Mouse (Mus musculus) fibroblast of lung, adult 2 months (primary cell): ENCODE measurements around the gene Ip6k2.

Experiments
- DNase-seq: peaks from one replicate; pipeline ENCODE4 v3.0.0-alpha.2; 2011; ENCODE audit warnings: low read depth

The Ip6k2 gene

GRCm38 (mm10) chr9:108782836-108783547 lies 604 bp upstream of the Ip6k2 start:
- no peak for DNase-seq

DNA sequence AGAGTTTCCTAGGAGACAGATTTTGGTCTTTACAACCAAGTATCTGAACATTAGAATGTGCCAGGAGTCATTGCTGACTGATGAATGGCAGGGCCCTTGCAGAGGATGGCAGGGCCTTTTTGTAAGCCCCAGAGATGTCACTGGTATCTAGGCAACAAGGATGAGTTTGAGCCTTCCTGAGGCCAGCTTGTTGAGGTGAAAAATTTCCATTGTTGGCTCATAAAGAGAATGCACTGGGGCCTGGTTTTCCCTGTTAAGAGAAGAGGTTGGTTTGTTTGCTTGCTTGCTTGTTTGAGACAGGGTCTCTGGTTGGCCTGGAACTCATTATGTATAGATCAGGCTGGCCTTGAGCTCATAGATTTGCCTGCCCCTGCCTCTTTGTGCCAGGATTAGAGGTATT lies 1.8 kb downstream of the Ip6k2 start:
- DNase-seq: no peak

- no peak for DNase-seq
Measured at GRCm38 (mm10) chr9:108786494-108786893, 2.9 kb downstream of the Ip6k2 start.

DNA sequence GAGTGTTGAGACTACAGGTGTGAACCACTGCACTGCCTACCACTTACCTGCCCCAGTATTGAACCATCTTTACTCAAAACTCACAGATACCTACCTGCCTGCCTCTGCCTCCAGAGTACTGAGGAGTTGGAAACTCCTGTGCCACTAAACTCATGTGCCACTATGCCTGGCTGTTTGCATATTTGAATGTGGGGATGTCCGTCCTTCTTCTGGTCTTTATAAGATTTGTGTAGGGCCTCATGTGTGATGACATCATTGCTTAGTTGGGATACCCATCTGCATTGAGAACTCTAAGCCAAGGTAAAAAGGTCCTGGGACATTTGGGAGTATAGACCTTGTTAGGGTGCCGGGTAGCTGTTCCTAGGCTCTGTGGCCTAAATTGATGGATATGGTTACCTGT lies 3.5 kb downstream of the Ip6k2 start:
- no peak for DNase-seq

DNA sequence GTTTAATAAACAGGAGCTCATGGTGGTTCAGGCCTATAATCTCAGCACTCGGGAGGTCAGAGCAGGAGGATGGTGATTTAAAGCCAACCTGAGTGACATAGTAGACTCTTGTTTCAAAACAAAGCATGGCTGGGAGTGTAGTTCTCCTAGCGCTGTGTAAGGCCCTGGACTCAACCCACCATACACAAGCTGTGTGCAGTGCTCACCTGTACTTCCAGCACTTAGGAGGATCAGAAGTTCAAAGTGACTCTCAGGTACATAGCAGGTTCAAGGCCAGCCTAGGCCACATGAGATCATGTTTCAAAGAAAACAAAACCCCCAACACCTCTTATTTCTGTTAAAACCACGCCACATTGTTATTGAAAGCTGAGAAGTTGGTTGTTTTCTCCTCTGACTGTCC lies 5.1 kb downstream of the Ip6k2 start:
- DNase-seq: no peak

DNA sequence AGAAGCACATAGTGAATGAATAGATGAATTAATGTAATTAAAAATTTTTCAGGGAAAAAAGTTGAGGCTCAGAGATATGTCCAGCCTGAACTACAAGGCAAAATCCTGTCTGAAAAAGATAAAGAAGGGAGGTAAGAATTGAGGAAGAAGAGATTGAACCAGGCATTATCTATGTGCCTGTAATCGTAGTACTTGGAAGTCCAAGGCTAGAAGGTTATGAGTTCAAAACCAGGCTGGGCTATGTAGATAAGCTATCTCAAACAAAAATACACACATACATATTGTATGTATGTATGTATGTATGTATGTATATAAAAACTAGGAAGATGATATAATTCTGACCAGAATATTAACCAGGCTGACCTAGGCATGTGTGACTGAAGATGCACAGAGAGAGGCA lies 8.7 kb downstream of the Ip6k2 start:
- DNase-seq: no peak

- DNase-seq: no peak
Measured at GRCm38 (mm10) chr9:108792730-108793129, 9.1 kb downstream of the Ip6k2 start.

DNA sequence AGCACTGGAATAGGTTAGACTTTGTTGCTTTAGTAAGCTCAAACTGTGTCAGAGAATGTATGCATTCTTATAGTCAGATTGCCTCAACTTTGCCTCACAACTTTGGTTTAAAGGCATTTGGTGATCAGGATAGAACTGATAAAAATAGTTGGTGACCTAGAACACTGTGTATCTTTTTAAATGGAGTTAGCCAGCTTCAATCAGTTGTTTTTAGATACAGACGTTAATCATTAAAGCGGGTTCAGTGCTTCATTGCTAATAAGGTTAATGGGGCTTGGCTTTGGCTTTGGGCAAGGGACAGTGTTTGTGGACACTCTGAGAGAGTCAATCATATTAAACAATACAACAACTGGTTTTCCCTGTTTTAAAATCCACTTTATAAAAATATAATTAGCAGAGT lies 11.7 kb downstream of the Ip6k2 start:
- DNase-seq: no peak

- DNase-seq: no peak
Measured at GRCm38 (mm10) chr9:108795762-108796161, 12.2 kb downstream of the Ip6k2 start.

DNA sequence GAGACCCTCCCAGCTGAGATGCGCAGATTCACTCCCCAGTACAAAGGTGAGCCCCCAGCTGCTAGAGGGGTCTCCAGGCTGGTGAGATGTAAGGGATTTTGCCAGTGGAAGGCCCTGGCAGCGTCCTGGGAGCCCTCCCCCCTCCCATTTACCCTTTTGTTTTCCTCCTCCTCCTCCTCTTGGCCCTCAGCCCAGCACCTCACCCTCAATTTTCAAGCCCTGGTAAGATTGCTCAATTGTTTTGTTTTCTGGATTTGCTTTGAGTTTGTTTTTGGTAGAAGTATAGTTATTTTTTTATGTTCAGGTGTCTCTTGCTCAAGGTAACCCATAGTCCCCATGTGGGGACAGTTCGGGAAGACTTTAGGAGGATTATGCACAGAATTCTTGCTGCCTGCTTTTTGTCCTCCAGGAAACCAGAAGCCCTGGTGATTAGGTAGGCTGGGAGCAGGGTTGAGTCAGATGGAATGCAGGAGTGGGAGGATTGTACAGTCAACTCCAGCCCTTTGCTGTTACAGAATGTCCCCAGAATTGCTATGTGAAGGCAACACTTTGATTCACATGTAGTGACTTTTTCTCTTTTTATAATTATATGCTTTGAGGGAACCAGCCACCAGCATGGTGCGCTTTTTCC lies 12.9 kb downstream of the Ip6k2 start:
- DNase-seq: peak; percentile 51

DNA sequence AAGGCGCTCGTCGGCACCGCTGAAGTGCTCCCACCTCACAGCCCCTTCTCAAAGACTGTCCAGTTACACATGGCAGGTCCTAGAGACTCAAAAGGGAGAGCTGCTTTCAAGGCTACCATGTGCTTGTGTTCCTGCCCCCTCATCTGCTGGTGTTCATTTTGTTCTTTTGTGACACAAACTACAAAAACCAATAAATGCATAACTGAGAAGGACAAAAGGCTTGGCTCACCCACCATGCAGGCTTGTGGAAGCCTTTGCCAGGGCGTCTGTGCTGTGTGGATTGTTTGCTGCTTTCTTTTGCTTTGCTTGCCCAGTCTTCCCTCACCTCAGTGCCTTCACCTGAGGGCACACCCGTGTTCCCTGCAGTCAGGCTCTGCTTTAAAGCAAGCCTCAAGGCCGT lies 13.9 kb downstream of the Ip6k2 start:
- no peak for DNase-seq

- DNase-seq: no peak
Measured at GRCm38 (mm10) chr9:108798508-108799075, 15.0 kb downstream of the Ip6k2 start.

DNA sequence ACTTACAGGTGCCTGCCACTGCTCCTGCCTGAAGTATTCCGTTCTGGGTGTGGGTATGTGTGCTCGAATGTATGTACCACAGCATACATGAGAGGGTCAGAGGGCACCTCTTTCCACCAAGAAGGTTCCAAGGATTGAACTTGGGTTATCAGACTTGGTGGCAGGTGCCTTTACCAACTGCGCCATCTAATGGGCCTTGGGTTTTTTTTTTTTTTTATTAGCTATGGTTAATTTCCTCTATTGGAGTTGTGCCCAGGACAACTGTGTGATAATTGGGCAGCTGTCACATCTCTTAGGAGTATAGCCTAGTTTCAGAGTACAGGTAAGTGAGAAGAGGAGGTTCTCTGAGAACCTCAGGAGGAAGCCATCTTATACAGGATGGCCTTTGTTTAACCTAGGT lies 16.0 kb downstream of the Ip6k2 start:
- DNase-seq: no peak

GRCm38 (mm10) chr9:108805768-108806167 lies 22.2 kb downstream of the Ip6k2 start:
- DNase-seq: no peak

GRCm38 (mm10) chr9:108806379-108806778 lies 22.8 kb downstream of the Ip6k2 start:
- no peak for DNase-seq

DNA sequence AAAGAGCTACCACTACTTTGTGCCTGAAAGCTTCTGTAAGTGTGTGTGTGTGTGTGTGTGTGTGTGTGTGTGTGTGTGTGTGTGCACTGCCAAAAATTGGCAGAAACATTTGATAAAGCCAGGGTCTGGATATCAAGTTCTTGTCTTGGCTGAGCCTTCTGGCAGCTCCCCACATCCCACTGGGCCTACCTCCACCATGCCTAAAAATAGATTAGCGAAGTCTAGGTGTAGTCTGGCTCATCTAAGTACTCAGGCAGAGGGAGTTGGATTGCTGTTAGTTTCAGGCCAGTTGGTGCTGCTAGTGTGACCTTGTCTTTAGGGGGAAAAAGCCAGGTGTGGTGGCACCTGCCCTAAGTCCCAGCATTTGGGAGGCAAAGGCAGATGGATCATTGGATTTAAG lies 23.2 kb downstream of the Ip6k2 start:
- no peak for DNase-seq

DNA sequence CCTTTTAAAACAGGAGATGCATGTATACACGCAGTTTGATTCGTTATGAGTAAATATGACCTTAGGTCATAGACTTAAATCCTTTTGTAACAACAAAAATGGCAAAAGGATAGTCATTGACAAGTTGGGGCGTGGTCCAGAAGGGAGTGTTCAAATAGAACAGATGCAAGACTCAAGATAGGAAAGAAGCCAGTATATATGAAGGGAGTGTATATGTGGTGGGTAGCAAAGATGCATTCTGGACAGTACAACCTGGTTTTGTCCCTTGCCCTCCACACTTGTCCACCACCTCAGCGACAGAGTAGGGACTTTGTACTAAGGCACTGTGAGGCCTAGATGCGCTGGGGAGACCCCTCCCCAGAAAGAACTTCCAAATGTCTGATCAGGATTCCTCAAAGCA lies 24.1 kb downstream of the Ip6k2 start:
- no peak for DNase-seq

DNA sequence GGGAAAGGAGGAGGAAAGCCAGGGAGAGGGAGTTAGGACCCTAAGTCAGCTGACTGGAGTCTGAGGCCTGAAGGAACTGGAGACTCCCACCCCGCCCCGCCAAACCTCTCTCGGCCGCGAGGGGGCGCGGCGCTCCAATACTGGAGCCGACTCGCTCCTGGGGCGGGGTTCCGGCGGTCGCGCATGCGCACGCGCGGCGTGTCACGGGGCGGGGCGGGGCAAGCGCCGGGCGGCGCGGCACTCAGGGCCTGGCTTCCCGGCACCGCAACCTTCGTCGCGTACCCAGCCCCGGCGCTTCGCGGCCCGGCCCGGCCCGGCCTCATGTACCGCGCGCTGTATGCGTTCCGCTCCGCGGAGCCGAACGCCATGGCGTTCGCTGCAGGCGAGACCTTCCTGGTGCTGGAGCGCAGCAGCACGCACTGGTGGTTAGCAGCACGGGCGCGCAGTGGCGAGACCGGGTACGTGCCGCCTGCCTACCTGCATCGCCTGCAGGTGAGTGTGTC lies 24.6 kb downstream of the Ip6k2 start, which contains the start of gene Nckipsd:
Gene Nckipsd (plus strand): TSS at position 206 of the 503 bp plus-strand sequence.
- DNase-seq: peak; percentile 54

- no peak for DNase-seq
Measured at GRCm38 (mm10) chr9:108809188-108809587, 25.6 kb downstream of the Ip6k2 start.

- DNase-seq: no peak
Measured at GRCm38 (mm10) chr9:108809723-108810122, 26.1 kb downstream of the Ip6k2 start.

DNA sequence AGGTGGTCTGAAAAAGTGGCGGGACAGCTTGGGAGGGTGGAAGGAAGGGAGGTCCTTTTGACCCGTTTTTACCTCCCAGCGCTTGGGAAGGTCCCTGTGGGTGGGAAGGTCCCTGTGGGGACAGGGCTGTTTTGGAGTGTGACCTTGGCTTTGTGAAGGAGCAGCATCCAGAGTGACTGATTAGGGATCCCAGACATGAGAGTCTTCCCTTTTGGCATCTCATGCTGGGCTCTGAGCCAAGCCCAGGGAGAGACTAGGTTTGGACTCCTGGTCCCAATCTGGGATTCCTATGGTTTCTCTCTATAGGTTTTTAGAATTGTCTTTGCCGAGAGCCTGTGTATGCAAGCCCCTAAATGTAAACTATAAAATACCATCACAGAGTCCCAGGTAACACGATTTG lies 26.9 kb downstream of the Ip6k2 start:
- DNase-seq: no peak

- no peak for DNase-seq
Measured at GRCm38 (mm10) chr9:108815557-108815956, 32.0 kb downstream of the Ip6k2 start.

GRCm38 (mm10) chr9:108819495-108819894 lies 35.9 kb downstream of the Ip6k2 start:
- no peak for DNase-seq
